Mouse (Mus musculus): Measurements from ENCODE around the gene Mob2. TPM values are rescaled to one million over a fixed set of nuclear protein-coding genes. Genes with fewer than 3 reads are reported as not detected.

Gene Mob2
- polyA plus RNA-seq, 1 experiment = 54.0 TPM

- no peak for TF ChIP-seq POLR2A (IDR thresholded peaks at IDR 0.05; ENCODE audit: borderline replicate concordance, extremely low read depth, low read depth, low read length)
- TF ChIP-seq CTCF (IDR thresholded peaks at IDR 0.05; ENCODE audit: insufficient read depth, low read length) = peak; percentile 70
- peaks cover 51% of the 10 kb centered on the region for H3K4me1 ChIP-seq (ENCODE audit: control insufficient read depth, insufficient read depth, low read length)
- WGBS = 73% methylated on average over 4 of the region's 4 CpGs
- DNase-seq = peak; percentile 56
- H3K4me3 ChIP-seq (replicated peaks; ENCODE audit: extremely low read depth, low read depth, low read length) = no peak overlapping the region
Measured at GRCm38 (mm10) chr7:142037553-142038170, 23.2 kb downstream of the Mob2 start.

- TF ChIP-seq CTCF (IDR thresholded peaks at IDR 0.05; ENCODE audit: insufficient read depth, low read length) (no peak), POLR2A (IDR thresholded peaks at IDR 0.05; ENCODE audit: borderline replicate concordance, extremely low read depth, low read depth, low read length) (no peak)
- no peak overlapping the region for H3K4me3 ChIP-seq (replicated peaks; ENCODE audit: extremely low read depth, low read depth, low read length)
- WGBS = 27% methylated on average over 2 of the region's 2 CpGs
- DNase-seq = peak; percentile 32
- peaks cover 38% of the 10 kb centered on the region for H3K4me1 ChIP-seq (ENCODE audit: control insufficient read depth, insufficient read depth, low read length)
Measured at GRCm38 (mm10) chr7:142035048-142035811, 25.6 kb downstream of the Mob2 start.

GRCm38 (mm10) chr7:142034198-142034597 is 26.7 kb downstream of the Mob2 start:
- DNase-seq = peak; percentile 50
- WGBS = 31% methylated on average over 2 of the region's 2 CpGs
- no peak for TF ChIP-seq CTCF (IDR thresholded peaks at IDR 0.05; ENCODE audit: insufficient read depth, low read length)
- peak; percentile 65; the same call in 1 of the 2 replicates for TF ChIP-seq POLR2A (IDR thresholded peaks at IDR 0.05; ENCODE audit: borderline replicate concordance, extremely low read depth, low read depth, low read length)
- H3K4me3 ChIP-seq (replicated peaks; ENCODE audit: extremely low read depth, low read depth, low read length) = no peak overlapping the region
- H3K4me1 ChIP-seq (ENCODE audit: control insufficient read depth, insufficient read depth, low read length) = peaks cover 30% of the 10 kb centered on the region

- DNase-seq = no peak
- Histone ChIP-seq H3K4me1 (ENCODE audit: control insufficient read depth, insufficient read depth, low read length) (peaks cover 32% of the 10 kb centered on the region), H3K4me3 (replicated peaks; ENCODE audit: extremely low read depth, low read depth, low read length) (no peak overlapping the region)
- no peak for TF ChIP-seq CTCF (IDR thresholded peaks at IDR 0.05; ENCODE audit: insufficient read depth, low read length)
- TF ChIP-seq POLR2A (IDR thresholded peaks at IDR 0.05; ENCODE audit: borderline replicate concordance, extremely low read depth, low read depth, low read length) = no peak
Measured at GRCm38 (mm10) chr7:142030073-142030472, 30.8 kb downstream of the Mob2 start.

- H3K4me1 ChIP-seq (ENCODE audit: control insufficient read depth, insufficient read depth, low read length) = peaks cover 29% of the 10 kb centered on the region
- 55% methylated on average over 4 of the region's 4 CpGs for WGBS
- TF ChIP-seq POLR2A (IDR thresholded peaks at IDR 0.05; ENCODE audit: borderline replicate concordance, extremely low read depth, low read depth, low read length) (0 out of 2 replicates have a peak, but pooled peaks have one; percentile 21), CTCF (IDR thresholded peaks at IDR 0.05; ENCODE audit: insufficient read depth, low read length) (no peak)
- no peak for DNase-seq
- no peak overlapping the region for H3K4me3 ChIP-seq (replicated peaks; ENCODE audit: extremely low read depth, low read depth, low read length)
Measured at GRCm38 (mm10) chr7:142025926-142026325, 34.9 kb downstream of the Mob2 start.

GRCm38 (mm10) chr7:142025196-142025595 is 35.7 kb downstream of the Mob2 start:
- 45% methylated on average over 2 of the region's 2 CpGs for WGBS
- TF ChIP-seq CTCF (IDR thresholded peaks at IDR 0.05; ENCODE audit: insufficient read depth, low read length) (no peak), POLR2A (IDR thresholded peaks at IDR 0.05; ENCODE audit: borderline replicate concordance, extremely low read depth, low read depth, low read length) (no peak)
- H3K4me3 ChIP-seq (replicated peaks; ENCODE audit: extremely low read depth, low read depth, low read length) = no peak overlapping the region
- H3K4me1 ChIP-seq (ENCODE audit: control insufficient read depth, insufficient read depth, low read length) = peaks cover 33% of the 10 kb centered on the region
- no peak for DNase-seq

- WGBS = 17% methylated on average over 3 of the region's 3 CpGs
- Histone ChIP-seq H3K4me3 (replicated peaks; ENCODE audit: extremely low read depth, low read depth, low read length) (no peak overlapping the region), H3K4me1 (ENCODE audit: control insufficient read depth, insufficient read depth, low read length) (peaks cover 30% of the 10 kb centered on the region)
- DNase-seq = no peak
- TF ChIP-seq CTCF (IDR thresholded peaks at IDR 0.05; ENCODE audit: insufficient read depth, low read length) (no peak), POLR2A (IDR thresholded peaks at IDR 0.05; ENCODE audit: borderline replicate concordance, extremely low read depth, low read depth, low read length) (no peak)
Measured at GRCm38 (mm10) chr7:142020827-142021226, 40.0 kb downstream of the Mob2 start.

GRCm38 (mm10) chr7:142019699-142020098 is 41.2 kb downstream of the Mob2 start:
- WGBS = 50% methylated on average over 2 of the region's 2 CpGs
- peaks cover 21% of the 10 kb centered on the region for H3K4me1 ChIP-seq (ENCODE audit: control insufficient read depth, insufficient read depth, low read length)
- TF ChIP-seq CTCF (IDR thresholded peaks at IDR 0.05; ENCODE audit: insufficient read depth, low read length) (no peak; the same call in 1 of the 2 replicates), POLR2A (IDR thresholded peaks at IDR 0.05; ENCODE audit: borderline replicate concordance, extremely low read depth, low read depth, low read length) (no peak)
- no peak overlapping the region for H3K4me3 ChIP-seq (replicated peaks; ENCODE audit: extremely low read depth, low read depth, low read length)
- no peak for DNase-seq

- Histone ChIP-seq H3K4me1 (ENCODE audit: control insufficient read depth, insufficient read depth, low read length) (peaks cover 14% of the 10 kb centered on the region), H3K4me3 (replicated peaks; ENCODE audit: extremely low read depth, low read depth, low read length) (no peak overlapping the region)
- peak; percentile 56 for DNase-seq
- 33% methylated on average over 1 of the region's 1 CpGs for whole genome bisulfite sequencing
- TF ChIP-seq POLR2A (IDR thresholded peaks at IDR 0.05; ENCODE audit: borderline replicate concordance, extremely low read depth, low read depth, low read length) = no peak
- TF ChIP-seq CTCF (IDR thresholded peaks at IDR 0.05; ENCODE audit: insufficient read depth, low read length) = peak; percentile 92
Measured at GRCm38 (mm10) chr7:142016562-142016961, 44.3 kb downstream of the Mob2 start.
